Mouse (Mus musculus) kidney, embryonic 14.5 days (tissue): Measurements from ENCODE around the gene Ankrd33b. TPM values are rescaled to one million over a fixed set of nuclear protein-coding genes. Genes with fewer than 3 reads are reported as not detected.

ENCODE experiments used
- ATAC-seq: fragments of 200-750 bp; cut with Nextera tagmentation; 2 replicates; pipeline ENCODE4 v1.8.0; 2017; ENCODE audit warnings: moderate number of reproducible peaks, mild to moderate bottlenecking, moderate TSS enrichment, moderate library complexity; ENCODE audit not compliant: low FRiP score, low TSS enrichment
- H3K27ac ChIP-seq: fragments of 300-500 bp; sonication (generic); 2 replicates; pipeline ENCODE4 v1.5.1; 2014; ENCODE audit warnings: low read depth, mild to moderate bottlenecking, low read length, moderate library complexity, mixed read lengths
- H3K27me3 ChIP-seq: fragments of 300-500 bp; sonication (generic); 2 replicates; pipeline ENCODE4 v1.6.1; 2014; ENCODE audit warnings: mild to moderate bottlenecking, low read length; ENCODE audit not compliant: control insufficient read depth, insufficient read depth
- H3K36me3 ChIP-seq: fragments of 300-500 bp; sonication (generic); 2 replicates; pipeline ENCODE4 v1.6.1; 2014; ENCODE audit warnings: low read length, mixed read lengths; ENCODE audit not compliant: control insufficient read depth, insufficient read depth
- H3K4me1 ChIP-seq: fragments of 300-500 bp; sonication (generic); 2 replicates; pipeline ENCODE4 v1.6.1; 2014; ENCODE audit warnings: low read length, mixed read lengths; ENCODE audit not compliant: control insufficient read depth, insufficient read depth
- H3K4me2 ChIP-seq: fragments of 300-500 bp; sonication (generic); replicated peaks from 2 replicates; pipeline ENCODE4 v1.6.1; 2014; ENCODE audit warnings: low read depth, mild to moderate bottlenecking, low read length
- H3K4me3 ChIP-seq: fragments of 300-500 bp; sonication (generic); 2 replicates; pipeline ENCODE4 v1.5.1; 2014; ENCODE audit warnings: mild to moderate bottlenecking, low read length
- H3K9ac ChIP-seq: fragments of 300-500 bp; sonication (generic); 2 replicates; pipeline ENCODE4 v1.6.1; 2014; ENCODE audit warnings: low read depth, mild to moderate bottlenecking, low read length, moderate library complexity
- H3K9me3 ChIP-seq: fragments of 300-500 bp; sonication (generic); 2 replicates; pipeline ENCODE4 v1.6.1; 2016; ENCODE audit warnings: low read length; ENCODE audit not compliant: control insufficient read depth
- WGBS: fragments of 180-500 bp; shearing (Covaris S2); extraction: QIAGEN DNeasy Blood & Tissue Kit; methylation state at CpG from one replicate; pipeline ENCODE4 v1.1.7; 2014; 5-methylcytosine and 5-hydroxymethylcytosine counted together
- polyA plus RNA-seq: library from polyadenylated mRNA; unstranded; fragments of >200 nt; fragmentation: Nextera tagmentation; extraction: Ambion mirVana; gene quantifications from 2 replicates; pipeline ENCODE4 v1.2.1, GENCODE M21; 2014

Gene Ankrd33b
- polyA plus RNA-seq, 1 experiment from 2014 or later: 3.7 TPM

GRCm38 (mm10) chr15:31252590-31253311, 114.8 kb downstream of the Ankrd33b start:
- Histone ChIP-seq H3K9ac (no peak overlapping the region), H3K36me3 (no peaks in the 10 kb centered on the region), H3K4me3 (no peak overlapping the region), H3K4me2 (no peak overlapping the region), H3K9me3 (no peaks in the 10 kb centered on the region), H3K4me1 (peaks cover 15% of the 10 kb centered on the region), H3K27ac (no peak overlapping the region), H3K27me3 (no peaks in the 10 kb centered on the region)
- ATAC-seq: no peak
- WGBS: 91% methylated on average over 16 of the region's 16 CpGs

GRCm38 (mm10) chr15:31251189-31251588, 116.3 kb downstream of the Ankrd33b start:
- Histone ChIP-seq H3K4me1 (peaks cover 5% of the 10 kb centered on the region; the same call in 1 of the 2 replicates), H3K27me3 (no peaks in the 10 kb centered on the region), H3K36me3 (no peaks in the 10 kb centered on the region), H3K4me3 (no peak overlapping the region), H3K4me2 (no peak overlapping the region), H3K9me3 (no peaks in the 10 kb centered on the region), H3K9ac (no peak overlapping the region), H3K27ac (no peak overlapping the region)
- WGBS: 72% methylated on average over 6 of the region's 6 CpGs
- ATAC-seq: no peak

- Histone ChIP-seq H3K27me3 (no peaks in the 10 kb centered on the region), H3K36me3 (no peaks in the 10 kb centered on the region), H3K9ac (no peak overlapping the region), H3K4me1 (0 out of 2 replicates have a peak, but pooled peaks cover 4% of the 10 kb centered on the region), H3K4me3 (no peak overlapping the region), H3K4me2 (no peak overlapping the region), H3K9me3 (no peaks in the 10 kb centered on the region), H3K27ac (no peak overlapping the region)
- 68% methylated on average over 3 of the region's 3 CpGs for WGBS
- no peak for ATAC-seq
Observed at GRCm38 (mm10) chr15:31250676-31251075, 116.8 kb downstream of the Ankrd33b start.

GRCm38 (mm10) chr15:31250027-31250426, 117.5 kb downstream of the Ankrd33b start:
- no peak for ATAC-seq
- H3K4me1 ChIP-seq: 0 out of 2 replicates have a peak, but pooled peaks cover 4% of the 10 kb centered on the region
- no peak overlapping the region for H3K4me3 ChIP-seq
- no peaks in the 10 kb centered on the region for H3K27me3 ChIP-seq
- H3K36me3 ChIP-seq: no peaks in the 10 kb centered on the region
- 74% methylated on average over 2 of the region's 2 CpGs for WGBS
- H3K9ac ChIP-seq: no peak overlapping the region
- H3K27ac ChIP-seq: no peak overlapping the region
- no peaks in the 10 kb centered on the region for H3K9me3 ChIP-seq
- no peak overlapping the region for H3K4me2 ChIP-seq

- no peak overlapping the region for H3K4me3 ChIP-seq
- no peak overlapping the region for H3K4me2 ChIP-seq
- ATAC-seq: no peak
- 0 out of 2 replicates have a peak, but pooled peaks cover 4% of the 10 kb centered on the region for H3K4me1 ChIP-seq
- no peak overlapping the region for H3K27ac ChIP-seq
- H3K27me3 ChIP-seq: no peaks in the 10 kb centered on the region
- no peak overlapping the region for H3K9ac ChIP-seq
- no peaks in the 10 kb centered on the region for H3K36me3 ChIP-seq
- H3K9me3 ChIP-seq: no peaks in the 10 kb centered on the region
- WGBS: 75% methylated on average over 7 of the region's 7 CpGs
Observed at GRCm38 (mm10) chr15:31248882-31249281, 118.6 kb downstream of the Ankrd33b start.

- 74% methylated on average over 9 of the region's 9 CpGs for WGBS
- Histone ChIP-seq H3K27me3 (no peaks in the 10 kb centered on the region), H3K36me3 (no peaks in the 10 kb centered on the region), H3K4me2 (no peak overlapping the region), H3K27ac (no peak overlapping the region), H3K4me1 (0 out of 2 replicates have a peak, but pooled peaks cover 4% of the 10 kb centered on the region), H3K9me3 (no peaks in the 10 kb centered on the region), H3K4me3 (no peak overlapping the region), H3K9ac (no peak overlapping the region)
- no peak for ATAC-seq
Observed at GRCm38 (mm10) chr15:31247035-31247434, 120.5 kb downstream of the Ankrd33b start.

GRCm38 (mm10) chr15:31245934-31246333, 121.6 kb downstream of the Ankrd33b start:
- Histone ChIP-seq H3K36me3 (no peaks in the 10 kb centered on the region; the same call in 1 of the 2 replicates), H3K9ac (no peak overlapping the region), H3K9me3 (no peaks in the 10 kb centered on the region), H3K27me3 (no peaks in the 10 kb centered on the region), H3K4me3 (no peak overlapping the region), H3K4me1 (0 out of 2 replicates have a peak, but pooled peaks cover 4% of the 10 kb centered on the region), H3K27ac (no peak overlapping the region), H3K4me2 (no peak overlapping the region)
- WGBS: 73% methylated on average over 9 of the region's 9 CpGs
- no peak for ATAC-seq

GRCm38 (mm10) chr15:31244696-31245445, 122.7 kb downstream of the Ankrd33b start:
- Histone ChIP-seq H3K27me3 (no peaks in the 10 kb centered on the region), H3K27ac (no peak overlapping the region), H3K36me3 (peaks cover 3% of the 10 kb centered on the region; the same call in 1 of the 2 replicates), H3K4me2 (no peak overlapping the region), H3K4me3 (no peak overlapping the region), H3K9ac (no peak overlapping the region), H3K4me1 (0 out of 2 replicates have a peak, but pooled peaks cover 4% of the 10 kb centered on the region), H3K9me3 (no peaks in the 10 kb centered on the region)
- ATAC-seq: no peak
- 83% methylated on average over 17 of the region's 17 CpGs for WGBS

GRCm38 (mm10) chr15:31243260-31243659, 124.3 kb downstream of the Ankrd33b start:
- 60% methylated on average over 10 of the region's 10 CpGs for WGBS
- no peak overlapping the region for H3K4me3 ChIP-seq
- no peak for ATAC-seq
- H3K4me1 ChIP-seq: 0 out of 2 replicates have a peak, but pooled peaks cover under 1% of the 10 kb centered on the region
- no peak overlapping the region for H3K4me2 ChIP-seq
- H3K27ac ChIP-seq: no peak overlapping the region
- H3K27me3 ChIP-seq: no peaks in the 10 kb centered on the region
- H3K9me3 ChIP-seq: no peaks in the 10 kb centered on the region
- no peak overlapping the region for H3K9ac ChIP-seq
- peaks cover 3% of the 10 kb centered on the region; the same call in 1 of the 2 replicates for H3K36me3 ChIP-seq
